Mouse (Mus musculus): ENCODE data around the gene Pdxp. TPM values are rescaled to one million over a fixed set of nuclear protein-coding genes. Genes with fewer than 3 reads are reported as not detected.
A peak's percentile ranks its signal among the peaks of the same experiment; 100 is the strongest.

The Pdxp gene
- 25.1 TPM for polyA plus RNA-seq (2012; fragmentation: generic; extraction: Trizol)
- long read RNA-seq, experiment 1, transcript Pdxp-201 (2 exons, 2,001 nt) = major isoform, 16 of 17 reads
- long read RNA-seq, experiment 1, partial matches to known transcripts = 0 of 17 reads
- long read RNA-seq, experiment 1, other reads (novel, unspliced or antisense) = 1 of 17 reads
- long read RNA-seq, experiment 2, transcript Pdxp-201 (2 exons, 2,001 nt) = major isoform, 59 of 60 reads
- long read RNA-seq, experiment 2, partial matches to known transcripts = 0 of 60 reads
- long read RNA-seq, experiment 2, other reads (novel, unspliced or antisense) = 1 of 60 reads

- H3K27me3 ChIP-seq (ENCODE audit: control insufficient read depth, insufficient read depth, insufficient read length) = no peaks in the 10 kb centered on the region
- peak within 1 kb of the TSS; percentile 60 for H3ac ChIP-seq (ENCODE audit: control insufficient read depth, insufficient read length, low read depth)
- H3K79me2 ChIP-seq (ENCODE audit: control insufficient read depth, insufficient read depth) = peaks cover 37% of the 10 kb centered on the region
- H3K36me3 ChIP-seq (ENCODE audit: control insufficient read depth, insufficient read depth) = peaks cover 24% of the 10 kb centered on the region
- H3K79me3 ChIP-seq (ENCODE audit: low read depth) = peaks cover 10% of the 10 kb centered on the region
- peak within 1 kb of the TSS; percentile 69 for H3K4me3 ChIP-seq (ENCODE audit: insufficient read depth, poor library complexity, severe bottlenecking)
- peak; percentile 99 for TF ChIP-seq MAX (IDR thresholded peaks at IDR 0.05)
- no peak for TF ChIP-seq CTCF (IDR thresholded peaks at IDR 0.05; ENCODE audit: control insufficient read depth, insufficient read depth, insufficient read length)
These were observed at the start of gene Pdxp for GRCm38 (mm10) chr15:78913632-78914090. Pdxp (plus strand) TSS chr15:78913919.

- no peak for TF ChIP-seq CTCF (IDR thresholded peaks at IDR 0.05; ENCODE audit: control insufficient read depth, insufficient read depth, insufficient read length)
- TF ChIP-seq FOSL1 (IDR thresholded peaks at IDR 0.05; ENCODE audit: insufficient read depth, low read length, poor library complexity, severe bottlenecking) = no peak
- peak; percentile 75 for TF ChIP-seq USF1 (IDR thresholded peaks at IDR 0.05; ENCODE audit: low read depth)
- no peak for TF ChIP-seq MYOD1 (IDR thresholded peaks at IDR 0.05; ENCODE audit: control insufficient read depth, insufficient read length, low read depth)
- Histone ChIP-seq H3K79me3 (ENCODE audit: low read depth) (no peaks in the 10 kb centered on the region), H3K79me2 (ENCODE audit: control insufficient read depth, insufficient read depth) (no peaks in the 10 kb centered on the region), H3ac (ENCODE audit: control insufficient read depth, insufficient read length, low read depth) (no peak overlapping the region), H3K36me3 (ENCODE audit: control insufficient read depth, insufficient read depth) (no peaks in the 10 kb centered on the region), H3K27me3 (ENCODE audit: control insufficient read depth, insufficient read depth, insufficient read length) (no peaks in the 10 kb centered on the region), H3K4me3 (ENCODE audit: insufficient read depth, poor library complexity, severe bottlenecking) (no peak overlapping the region)
These were observed 45.3 kb upstream of the Pdxp start for GRCm38 (mm10) chr15:78868398-78868797.

- H3K4me3 ChIP-seq (ENCODE audit: insufficient read depth, poor library complexity, severe bottlenecking) = no peak overlapping the region
- no peaks in the 10 kb centered on the region for H3K36me3 ChIP-seq (ENCODE audit: control insufficient read depth, insufficient read depth)
- H3ac ChIP-seq (ENCODE audit: control insufficient read depth, insufficient read length, low read depth) = no peak overlapping the region
- TF ChIP-seq FOSL1 (IDR thresholded peaks at IDR 0.05; ENCODE audit: insufficient read depth, low read length, poor library complexity, severe bottlenecking) = peak; percentile 81
- TF ChIP-seq MYOD1 (IDR thresholded peaks at IDR 0.05; ENCODE audit: control insufficient read depth, insufficient read length, low read depth) = no peak
- no peak for TF ChIP-seq MYOG (IDR thresholded peaks at IDR 0.05; ENCODE audit: control insufficient read depth, extremely low read depth, insufficient read length)
- peak; percentile 41 for TF ChIP-seq MAX (IDR thresholded peaks at IDR 0.05)
- H3K79me3 ChIP-seq (ENCODE audit: low read depth) = no peaks in the 10 kb centered on the region
- H3K27me3 ChIP-seq (ENCODE audit: control insufficient read depth, insufficient read depth, insufficient read length) = no peaks in the 10 kb centered on the region
- H3K79me2 ChIP-seq (ENCODE audit: control insufficient read depth, insufficient read depth) = no peaks in the 10 kb centered on the region
These were observed 44.9 kb upstream of the Pdxp start for GRCm38 (mm10) chr15:78868826-78869233.

GRCm38 (mm10) chr15:78869775-78870174, 43.9 kb upstream of the Pdxp start:
- no peaks in the 10 kb centered on the region for H3K79me3 ChIP-seq (ENCODE audit: low read depth)
- peak; percentile 22 for TF ChIP-seq CTCF (IDR thresholded peaks at IDR 0.05; ENCODE audit: control insufficient read depth, insufficient read depth, insufficient read length)
- no peak for TF ChIP-seq FOSL1 (IDR thresholded peaks at IDR 0.05; ENCODE audit: insufficient read depth, low read length, poor library complexity, severe bottlenecking)
- TF ChIP-seq CEBPB (IDR thresholded peaks at IDR 0.05; ENCODE audit: low read depth) = no peak
- TF ChIP-seq MYOD1 (IDR thresholded peaks at IDR 0.05; ENCODE audit: control insufficient read depth, insufficient read length, low read depth) = no peak
- TF ChIP-seq MAX (IDR thresholded peaks at IDR 0.05) = peak; percentile 90
- TF ChIP-seq MYOG (IDR thresholded peaks at IDR 0.05; ENCODE audit: control insufficient read depth, extremely low read depth, insufficient read length) = no peak
- TF ChIP-seq USF1 (IDR thresholded peaks at IDR 0.05; ENCODE audit: low read depth) = no peak
- H3K4me3 ChIP-seq (ENCODE audit: insufficient read depth, poor library complexity, severe bottlenecking) = no peak overlapping the region
- no peaks in the 10 kb centered on the region for H3K36me3 ChIP-seq (ENCODE audit: control insufficient read depth, insufficient read depth)
- H3K27me3 ChIP-seq (ENCODE audit: control insufficient read depth, insufficient read depth, insufficient read length) = no peaks in the 10 kb centered on the region
- H3K79me2 ChIP-seq (ENCODE audit: control insufficient read depth, insufficient read depth) = no peaks in the 10 kb centered on the region
- no peak overlapping the region for H3ac ChIP-seq (ENCODE audit: control insufficient read depth, insufficient read length, low read depth)

DNA sequence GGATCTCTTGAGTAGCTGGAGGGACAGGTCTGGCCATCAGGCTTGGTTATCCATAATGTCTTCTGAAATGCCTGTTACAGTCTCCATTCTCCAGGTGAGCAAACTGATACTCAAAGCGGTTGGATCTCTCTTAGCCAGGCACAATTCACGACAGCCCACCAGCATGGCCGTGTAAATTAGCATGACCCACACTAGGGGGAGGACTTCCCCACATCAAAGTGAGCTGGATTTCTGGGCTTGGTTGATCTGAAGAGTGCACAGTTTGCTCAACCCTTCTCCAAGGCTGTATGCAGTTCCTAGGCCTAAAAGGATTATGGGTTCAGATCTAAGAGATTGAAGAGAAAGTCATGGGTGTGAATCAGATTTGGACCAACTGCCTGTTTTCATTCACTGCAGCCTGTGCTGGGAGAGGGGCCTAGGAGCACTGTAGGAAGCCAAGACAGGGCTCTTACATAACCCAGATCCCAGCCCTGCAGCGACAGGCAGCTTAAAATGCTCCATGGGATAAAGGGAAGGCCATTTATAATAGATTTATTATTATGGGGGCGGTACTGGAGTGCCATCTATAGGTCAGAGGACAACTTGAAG, 41.6 kb upstream of the Pdxp start:
- Histone ChIP-seq H3K79me2 (ENCODE audit: control insufficient read depth, insufficient read depth) (no peaks in the 10 kb centered on the region), H3K27me3 (ENCODE audit: control insufficient read depth, insufficient read depth, insufficient read length) (no peaks in the 10 kb centered on the region), H3K36me3 (ENCODE audit: control insufficient read depth, insufficient read depth) (no peaks in the 10 kb centered on the region), H3ac (ENCODE audit: control insufficient read depth, insufficient read length, low read depth) (no peak overlapping the region), H3K4me3 (ENCODE audit: insufficient read depth, poor library complexity, severe bottlenecking) (no peak overlapping the region), H3K79me3 (ENCODE audit: low read depth) (no peaks in the 10 kb centered on the region)
- no peak for TF ChIP-seq MAX (IDR thresholded peaks at IDR 0.05)
- no peak for TF ChIP-seq CEBPB (IDR thresholded peaks at IDR 0.05; ENCODE audit: low read depth)
- TF ChIP-seq CTCF (IDR thresholded peaks at IDR 0.05; ENCODE audit: control insufficient read depth, insufficient read depth, insufficient read length) = no peak
- no peak for TF ChIP-seq USF1 (IDR thresholded peaks at IDR 0.05; ENCODE audit: low read depth)

- H3K79me3 ChIP-seq (ENCODE audit: low read depth) = peaks cover 6% of the 10 kb centered on the region
- H3ac ChIP-seq (ENCODE audit: control insufficient read depth, insufficient read length, low read depth) = no peak overlapping the region
- H3K27me3 ChIP-seq (ENCODE audit: control insufficient read depth, insufficient read depth, insufficient read length) = no peaks in the 10 kb centered on the region
- H3K79me2 ChIP-seq (ENCODE audit: control insufficient read depth, insufficient read depth) = peaks cover 15% of the 10 kb centered on the region
- TF ChIP-seq MAX (IDR thresholded peaks at IDR 0.05) (no peak), CEBPB (IDR thresholded peaks at IDR 0.05; ENCODE audit: low read depth) (no peak), CTCF (IDR thresholded peaks at IDR 0.05; ENCODE audit: control insufficient read depth, insufficient read depth, insufficient read length) (no peak), FOSL1 (IDR thresholded peaks at IDR 0.05; ENCODE audit: insufficient read depth, low read length, poor library complexity, severe bottlenecking) (no peak), MYOG (IDR thresholded peaks at IDR 0.05; ENCODE audit: control insufficient read depth, extremely low read depth, insufficient read length) (no peak), USF1 (IDR thresholded peaks at IDR 0.05; ENCODE audit: low read depth) (no peak), MYOD1 (IDR thresholded peaks at IDR 0.05; ENCODE audit: control insufficient read depth, insufficient read length, low read depth) (no peak)
- H3K36me3 ChIP-seq (ENCODE audit: control insufficient read depth, insufficient read depth) = no peaks in the 10 kb centered on the region
- H3K4me3 ChIP-seq (ENCODE audit: insufficient read depth, poor library complexity, severe bottlenecking) = no peak overlapping the region
These were observed 39.8 kb upstream of the Pdxp start for GRCm38 (mm10) chr15:78873803-78874435.
